Mouse (Mus musculus) right cerebral cortex, postnatal 25 days (tissue): Measurements from ENCODE around the gene Tmem216.

Experiments
- DNase-seq: peaks from one replicate; pipeline ENCODE4 v3.0.0; 2022

Tmem216 gene

DNA sequence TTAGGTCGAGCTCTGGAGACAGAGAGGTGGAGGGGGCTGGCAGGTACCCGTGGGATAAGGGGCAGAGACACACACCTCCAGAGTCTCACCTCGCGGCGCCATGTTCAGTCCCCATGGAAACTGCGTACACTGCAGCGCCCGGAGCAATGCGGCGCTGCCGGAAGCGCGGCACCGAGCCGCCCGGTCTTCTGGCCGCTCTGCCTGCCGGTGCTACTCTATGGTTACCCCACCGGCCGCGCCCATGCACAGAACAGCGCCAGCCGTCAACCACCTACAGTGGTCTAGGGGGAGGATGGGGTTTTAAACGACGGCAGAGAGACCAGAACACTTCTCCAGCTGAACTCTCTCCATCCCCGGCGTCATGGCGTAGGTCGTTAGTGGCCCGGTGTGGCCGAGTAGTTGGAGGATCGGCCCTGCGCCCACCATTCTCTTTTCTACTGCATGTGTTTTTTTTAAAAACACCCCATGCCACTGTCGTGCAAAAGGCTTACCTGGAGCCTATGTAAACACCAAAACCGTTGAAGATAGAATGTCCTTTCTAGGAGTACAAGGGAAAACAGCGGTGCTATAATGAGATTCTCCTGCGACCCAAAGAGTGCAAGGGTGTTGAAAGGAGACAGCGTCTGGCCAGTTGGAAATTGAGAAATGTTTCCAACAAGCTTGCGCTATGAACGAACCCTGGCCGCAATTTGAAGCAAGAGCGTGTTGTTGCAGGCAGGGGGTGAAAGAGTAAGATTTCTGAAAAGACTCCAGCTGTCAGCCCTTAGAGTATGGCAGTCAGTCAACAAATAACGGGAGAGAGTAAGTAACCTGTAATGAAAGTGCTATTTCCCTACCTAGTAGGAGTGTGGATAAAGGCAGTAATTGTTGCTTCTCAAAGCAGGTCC lies at the start of gene Tmem216:
Tmem216 (minus strand) TSS at position 615 of the 887 bp plus-strand sequence.
- DNase-seq, result peak; percentile 88

DNA sequence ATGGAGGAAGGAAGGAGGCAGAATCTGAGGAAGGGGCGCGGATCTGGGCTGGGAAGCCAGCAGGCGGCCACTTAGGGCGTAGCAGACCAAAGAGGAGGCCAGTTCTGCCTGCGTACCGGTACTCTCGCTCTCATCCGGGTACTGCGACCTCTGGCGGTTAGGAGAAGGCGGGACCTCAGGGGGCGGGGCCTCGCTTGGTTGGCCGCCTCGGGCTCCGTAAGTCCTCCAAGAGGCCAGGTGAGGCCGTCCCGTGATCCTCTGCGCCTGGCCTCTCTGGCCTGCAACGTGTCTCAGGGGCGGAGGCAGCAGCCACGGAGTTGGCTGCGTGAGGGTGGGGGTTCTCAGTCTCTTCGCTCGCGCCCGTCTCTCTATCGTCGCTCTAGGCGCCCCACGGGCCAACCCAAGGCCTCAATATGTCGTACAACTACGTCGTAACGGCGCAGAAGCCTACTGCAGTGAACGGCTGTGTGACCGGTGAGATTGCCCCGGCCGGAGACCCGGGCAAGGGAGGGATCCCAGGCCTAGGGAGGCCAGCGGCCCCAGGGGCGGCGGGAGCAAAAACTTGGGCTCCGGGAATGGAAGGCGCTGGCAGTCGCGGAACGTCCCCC lies 49.4 kb upstream of the Tmem216 start, which contains the start of the genes Ddb1 and Tkfc:
Ddb1 (plus strand) TSS at position 35 of the 608 bp plus-strand sequence.
Tkfc (minus strand) TSS at position 362 of the 608 bp plus-strand sequence.
- peak; percentile 99 for DNase-seq

DNA sequence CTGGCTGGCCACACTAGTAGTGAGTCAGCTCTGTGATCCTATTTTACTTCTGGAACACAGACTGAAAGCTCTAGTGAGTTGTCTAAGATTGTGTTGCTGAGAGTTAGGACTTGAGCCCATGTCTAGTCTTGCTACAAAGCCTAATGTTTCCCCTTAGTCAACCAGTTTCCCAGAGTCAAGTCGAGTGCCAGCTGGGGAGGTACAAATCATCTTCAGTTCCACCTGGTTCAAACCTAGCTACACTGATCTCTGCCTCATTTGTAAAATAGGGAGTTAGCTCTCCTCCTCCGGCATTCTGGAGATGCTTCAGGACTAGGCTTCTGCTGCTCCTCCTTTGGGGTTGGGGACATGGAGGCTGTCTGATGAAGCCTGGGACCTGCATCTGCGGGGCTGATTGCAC lies 48.5 kb upstream of the Tmem216 start:
- DNase-seq, result no peak

DNA sequence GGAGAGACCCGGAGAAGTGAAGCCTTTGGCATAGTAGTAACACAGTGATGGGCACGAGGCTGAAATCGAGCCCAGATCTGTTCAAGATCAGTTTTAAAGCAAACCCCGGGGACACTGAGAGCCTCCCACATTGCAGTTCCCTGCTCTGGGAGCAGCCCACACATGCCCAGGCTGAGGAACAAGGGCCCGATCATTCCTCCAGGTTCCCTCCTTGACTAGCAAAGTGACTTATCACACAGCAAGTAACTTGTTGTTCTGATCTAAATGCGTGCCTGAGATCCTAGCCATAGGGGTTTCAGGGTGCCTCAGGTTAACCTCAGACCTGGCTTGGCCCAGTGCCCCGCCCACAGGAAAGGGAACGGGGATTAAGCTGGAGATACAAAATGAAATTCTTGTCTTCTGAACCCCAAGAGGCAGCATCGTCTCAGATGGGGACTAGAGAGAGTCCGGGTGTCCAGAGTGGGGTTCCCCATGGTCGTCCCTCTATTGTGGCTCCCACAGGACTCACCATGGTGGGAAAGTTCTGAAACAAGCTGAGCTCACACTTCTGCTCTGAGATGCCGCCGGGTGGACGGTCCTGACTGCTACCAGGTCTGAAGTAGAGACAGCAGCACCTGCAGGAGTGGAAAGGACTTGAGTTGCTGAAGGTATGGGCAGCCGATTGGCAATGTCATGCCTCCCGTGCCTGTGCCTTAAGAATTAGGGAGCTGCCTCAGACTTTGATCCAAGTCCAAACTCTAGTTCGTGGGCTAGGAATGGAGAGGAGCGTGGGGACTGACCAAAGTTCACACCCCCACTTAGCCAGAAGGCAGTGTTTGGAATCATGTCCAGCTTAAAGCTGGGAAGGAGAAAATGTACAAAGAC lies 47.9 kb upstream of the Tmem216 start:
- DNase-seq, result no peak

GRCm38 (mm10) chr19:10602787-10603186 lies 46.7 kb upstream of the Tmem216 start:
- peak; percentile 81 for DNase-seq

DNA sequence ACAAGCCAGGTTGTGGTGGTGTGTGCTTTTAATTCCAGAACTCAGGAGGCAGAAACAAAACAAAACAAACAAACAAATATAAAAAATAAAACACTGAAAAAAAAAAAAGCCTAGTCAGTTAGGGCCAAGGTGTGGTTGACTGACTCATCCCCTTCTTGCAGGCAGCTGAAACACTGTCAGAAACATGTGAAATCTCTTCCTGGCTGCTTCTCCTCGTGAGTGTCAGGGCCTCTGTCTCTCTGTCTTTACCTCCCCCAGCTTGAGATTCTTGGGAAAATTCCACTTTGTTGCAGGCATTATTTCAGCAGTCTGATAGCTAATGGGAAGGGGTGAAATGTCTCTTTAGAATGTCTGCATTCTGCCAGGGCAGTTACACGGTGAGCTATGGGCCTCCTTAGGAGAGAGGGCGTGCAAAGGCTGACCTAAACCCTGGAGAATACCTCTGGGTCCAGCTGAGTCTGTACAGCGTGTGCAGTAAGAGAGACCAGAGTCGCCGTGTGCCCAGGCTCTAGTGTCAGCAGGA lies 46.3 kb upstream of the Tmem216 start:
- no peak for DNase-seq

DNA sequence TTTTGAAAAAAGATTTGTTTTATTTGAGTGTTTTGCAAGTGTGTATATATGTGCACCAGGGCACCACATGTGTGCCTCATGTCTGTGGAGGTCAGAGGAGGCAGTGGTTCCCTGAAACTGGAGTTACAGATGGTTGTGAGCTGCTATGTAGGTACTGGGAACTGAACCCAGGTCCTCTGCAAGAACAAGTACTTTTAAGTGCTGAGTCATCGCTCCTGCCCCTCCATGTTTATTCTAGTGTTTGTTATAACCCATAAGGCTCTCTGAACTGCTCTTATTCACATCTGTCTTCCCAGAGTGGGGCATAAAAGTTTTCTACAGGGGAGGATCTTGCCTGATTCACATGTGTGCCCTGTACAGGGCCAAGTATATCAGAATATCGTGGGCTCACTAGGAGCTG lies 43.6 kb upstream of the Tmem216 start:
- no peak for DNase-seq

DNA sequence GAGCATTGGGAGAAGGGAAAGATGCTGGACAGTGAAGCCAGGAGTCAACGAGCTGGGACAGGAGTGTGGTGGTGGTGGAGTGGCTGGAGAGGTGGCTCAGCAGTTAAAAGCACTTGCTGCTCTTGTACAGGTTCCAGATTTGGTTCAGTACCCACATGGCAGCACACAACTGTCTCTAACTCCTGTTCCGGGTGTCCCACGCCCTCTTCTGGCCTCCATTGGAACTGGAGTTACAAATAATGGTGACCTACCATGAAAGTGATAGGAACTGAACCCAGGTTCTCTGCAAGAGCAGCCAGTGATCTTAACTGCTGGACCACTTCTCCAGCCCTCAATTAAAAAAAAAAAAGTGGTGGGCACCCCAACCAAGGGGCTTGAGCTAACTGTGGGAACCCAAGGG lies 42.1 kb upstream of the Tmem216 start:
- no peak for DNase-seq

DNA sequence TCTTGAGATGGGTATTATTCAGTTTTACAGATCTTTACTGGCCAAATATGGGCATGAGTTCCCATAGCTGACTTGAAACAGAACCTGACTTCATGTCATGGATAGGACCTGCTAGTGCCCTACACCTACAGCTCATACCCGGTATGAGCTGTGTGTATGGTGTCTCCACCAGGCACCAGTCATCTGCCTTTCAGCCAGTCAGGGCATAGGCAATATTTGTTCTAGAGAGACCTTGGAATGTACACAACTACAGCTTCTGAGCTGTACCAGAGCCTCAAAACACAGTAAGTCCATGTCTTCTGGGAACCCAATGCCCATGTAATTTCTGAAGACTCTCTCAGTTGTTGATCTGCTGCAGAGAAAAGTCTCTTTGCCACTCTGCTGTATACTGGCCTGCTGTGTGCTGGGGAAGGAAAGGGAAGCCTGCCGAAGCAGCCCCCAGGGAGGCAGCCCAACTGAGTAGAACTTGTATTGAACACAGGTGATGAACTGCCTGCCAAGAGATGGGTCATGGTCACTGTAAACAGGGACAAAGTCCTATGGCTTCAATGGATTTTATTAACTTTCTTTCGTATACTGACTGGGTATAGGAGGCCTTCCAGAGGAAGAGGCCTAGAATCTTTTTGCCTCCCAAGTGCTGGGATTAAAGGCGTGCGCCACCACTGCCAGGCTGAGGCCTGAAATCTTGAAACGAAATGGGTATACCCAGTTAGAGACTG lies 35.8 kb upstream of the Tmem216 start:
- no peak for DNase-seq

DNA sequence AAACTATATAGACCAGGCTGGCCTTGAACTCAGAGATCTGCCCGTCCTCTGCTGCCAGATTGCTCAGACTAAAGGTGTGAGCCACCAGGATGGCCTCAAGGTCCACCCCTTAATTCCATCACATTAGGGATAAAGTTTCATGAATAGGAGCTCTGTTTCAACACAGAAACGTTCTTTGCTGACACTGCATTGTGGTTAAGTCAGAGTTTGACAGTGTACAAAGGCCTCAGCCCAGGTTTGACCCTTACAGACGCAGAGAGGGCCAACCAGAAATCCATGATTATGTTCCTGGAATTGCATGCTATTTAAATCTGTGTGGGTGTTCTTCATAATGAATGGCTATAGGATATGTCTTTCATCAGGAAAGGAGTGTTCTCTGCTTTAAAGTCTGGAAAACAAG lies 34.3 kb upstream of the Tmem216 start:
- no peak for DNase-seq

DNA sequence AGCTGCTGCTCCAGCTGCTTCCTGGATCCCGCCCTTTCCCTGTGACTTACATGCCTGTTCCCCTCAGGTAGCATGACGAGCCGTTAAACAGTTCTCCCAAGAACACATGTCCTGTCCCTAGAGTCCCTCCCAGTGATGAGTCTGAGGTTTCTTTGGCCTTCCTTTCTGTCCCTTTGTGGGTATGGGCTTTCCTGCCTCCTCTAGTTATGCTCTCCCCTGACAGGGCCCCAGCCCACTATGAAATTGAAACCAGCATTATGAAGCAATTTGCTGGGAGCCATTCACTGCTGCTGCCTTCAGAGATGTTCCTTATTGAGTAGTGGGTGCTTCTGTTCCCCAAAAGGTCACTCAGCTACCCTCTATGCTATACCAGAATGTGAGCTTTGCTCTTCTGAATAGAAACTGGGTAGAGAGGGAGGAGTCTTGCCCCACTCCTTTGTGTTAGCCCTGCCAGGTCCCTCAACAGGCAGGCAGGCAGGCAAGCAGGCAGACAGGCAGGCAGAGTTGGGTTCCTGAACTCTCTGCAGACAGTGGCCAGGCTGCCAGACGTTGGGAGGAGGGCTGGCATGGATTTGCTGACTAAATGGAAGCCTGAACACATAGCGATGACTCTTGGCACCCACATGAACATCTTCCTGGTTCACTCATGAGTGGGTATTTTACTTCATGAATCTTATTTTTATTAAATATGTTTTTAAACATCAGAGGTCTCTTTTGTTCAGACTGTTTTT lies 33.3 kb upstream of the Tmem216 start:
- no peak for DNase-seq

- no peak for DNase-seq
These were observed 31.2 kb upstream of the Tmem216 start for GRCm38 (mm10) chr19:10587231-10587630.

DNA sequence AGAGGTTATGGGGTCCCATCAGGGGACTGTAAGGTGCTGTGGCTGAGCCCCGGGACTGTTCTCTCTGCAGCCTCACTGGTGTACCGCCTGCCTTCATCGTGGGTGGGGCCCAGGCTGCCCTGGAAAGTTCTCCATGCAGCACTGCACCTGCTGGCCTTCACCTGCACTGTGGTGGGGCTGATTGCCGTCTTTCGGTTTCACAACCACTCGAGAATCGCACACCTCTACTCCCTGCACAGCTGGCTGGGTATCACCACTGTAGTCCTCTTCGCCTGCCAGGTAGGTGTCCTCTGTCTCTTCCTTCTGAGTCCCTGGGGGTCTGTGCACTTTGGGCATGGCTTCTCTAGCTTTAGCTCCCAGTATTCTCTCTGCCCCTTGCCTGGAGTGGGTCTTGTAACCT lies 29.1 kb upstream of the Tmem216 start:
- no peak for DNase-seq

GRCm38 (mm10) chr19:10583550-10584146 lies 27.6 kb upstream of the Tmem216 start:
- DNase-seq, result no peak

DNA sequence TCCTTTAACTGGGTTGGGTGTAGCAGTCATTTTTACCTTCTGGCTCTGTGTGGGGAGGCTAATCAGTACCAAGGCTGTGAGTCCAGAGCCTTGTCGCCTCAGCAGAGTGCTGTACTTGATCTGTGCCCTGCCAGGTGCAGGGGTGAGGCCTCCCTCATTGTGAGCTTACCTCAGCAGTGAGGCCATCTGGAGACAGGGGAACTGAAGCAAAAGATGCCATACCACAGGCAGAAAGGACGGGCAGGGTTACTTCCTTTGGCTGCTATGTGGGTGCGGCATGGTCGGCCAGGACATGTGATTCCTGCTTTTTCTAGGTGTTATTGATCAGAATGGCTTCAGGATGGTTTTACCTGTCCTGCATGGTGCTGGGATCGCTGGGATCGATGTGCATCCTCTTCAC lies 25.9 kb upstream of the Tmem216 start:
- no peak for DNase-seq

DNA sequence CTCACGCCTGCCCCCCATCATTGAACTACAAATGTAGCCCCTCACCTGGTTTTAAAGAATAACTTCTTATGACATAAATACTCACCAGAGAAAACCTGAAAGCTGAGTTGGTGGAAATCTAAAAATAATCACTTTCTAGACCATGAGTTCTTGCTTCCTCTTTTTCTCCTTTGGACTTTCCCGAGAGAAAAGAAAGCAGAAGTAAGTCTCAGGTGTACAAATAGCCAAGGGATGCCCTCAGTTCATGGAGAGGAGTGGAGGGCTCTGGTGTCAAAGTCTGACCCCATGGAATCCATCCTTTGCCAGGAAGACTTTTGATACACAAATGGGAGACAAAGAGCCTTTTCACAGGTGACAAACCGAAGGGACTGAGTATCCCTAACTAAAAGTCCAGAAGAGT lies 24.7 kb upstream of the Tmem216 start:
- DNase-seq, result no peak

DNA sequence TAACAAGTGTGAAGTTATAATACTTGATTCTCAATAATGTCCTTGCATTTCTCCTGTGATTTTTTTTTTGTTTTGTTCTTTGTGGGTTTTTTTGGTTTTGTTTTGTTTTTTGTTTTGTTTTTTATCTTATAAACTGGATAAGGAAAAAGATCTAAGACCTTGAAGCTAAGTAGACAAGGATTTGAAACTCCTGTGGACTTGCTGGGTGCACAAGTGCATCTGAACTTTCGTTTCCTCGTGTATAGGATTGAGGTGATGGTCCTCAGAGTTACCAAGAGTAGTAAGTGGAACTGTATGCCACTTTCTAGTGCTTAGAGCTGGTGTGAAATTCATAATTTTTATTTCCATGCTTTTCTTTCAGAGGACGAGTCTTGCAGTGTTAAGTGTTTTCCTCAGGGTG lies 24.1 kb upstream of the Tmem216 start:
- no peak for DNase-seq

- peak; percentile 94 for DNase-seq
These were observed 20.9 kb upstream of the Tmem216 start, which contains the start of the genes Cyb561a3 and Tmem138 for GRCm38 (mm10) chr19:10576690-10577561. TSS of gene Cyb561a3 (plus strand) at chr19:10577172. TSS of gene Tmem138 (minus strand) at chr19:10577362.

DNA sequence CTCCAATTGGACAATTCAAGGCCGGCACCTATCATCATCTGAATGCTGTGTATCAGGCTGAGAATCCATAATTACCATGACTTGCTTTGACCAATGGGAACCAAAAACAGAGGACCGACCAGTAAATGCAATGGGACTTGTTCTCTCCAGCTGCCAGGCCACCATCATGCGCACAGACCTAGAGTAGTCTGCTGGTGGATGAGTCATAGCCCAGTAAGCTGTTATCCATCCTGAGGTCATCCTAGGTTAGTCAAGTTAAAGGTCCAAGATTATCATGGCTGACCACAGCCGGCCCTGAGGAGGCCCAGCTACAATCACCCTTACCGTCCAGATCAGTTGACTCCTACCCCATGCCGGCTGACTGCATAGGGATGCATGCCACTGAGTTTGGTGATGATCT lies 13.6 kb upstream of the Tmem216 start:
- DNase-seq, result no peak

- DNase-seq, result no peak
These were observed 9.2 kb upstream of the Tmem216 start for GRCm38 (mm10) chr19:10565217-10565616.
